Mouse (Mus musculus) mouse embryonic stem cell (cell line): ENCODE results near the gene Hoxa6.

Experiments
- in situ Hi-C, 2 experiments: fragments of 300-500 bp; cut with MboI; formaldehyde crosslinking; loops; 1 replicate in 1 of 2; 3 replicates in 1 of 2; pipeline ENCODE4 v1.14.3; 2019 to 2020; ENCODE audit warnings: low sequenced_read_pairs in 2 of 2, low pct_unique_long_range_greater_than_20kb in 1 of 2, mixed read lengths in 1 of 2; ENCODE audit not compliant: unreplicated experiment in 1 of 2

The Hoxa6 gene

DNA sequence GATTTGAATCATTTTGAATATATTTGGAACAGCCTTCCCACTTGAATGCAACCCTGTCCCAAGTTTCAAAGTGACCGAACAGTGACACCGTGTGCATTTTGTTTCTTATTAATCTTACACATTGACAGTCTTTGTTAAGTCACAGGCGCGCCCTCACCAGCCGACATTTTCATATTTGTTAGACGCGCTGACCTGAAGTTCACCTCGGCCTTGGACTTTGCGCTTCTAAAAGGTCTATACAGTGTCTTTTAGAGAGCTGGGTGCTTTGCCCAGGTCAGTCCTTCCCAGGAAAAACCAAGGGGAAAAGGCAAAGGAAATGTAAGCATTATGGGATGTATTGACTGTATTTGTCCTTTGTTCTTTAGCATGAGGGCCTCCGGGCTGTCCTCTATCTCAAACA is 13.8 kb downstream of the Hoxa6 start:
- in situ Hi-C loops = no loop called here

DNA sequence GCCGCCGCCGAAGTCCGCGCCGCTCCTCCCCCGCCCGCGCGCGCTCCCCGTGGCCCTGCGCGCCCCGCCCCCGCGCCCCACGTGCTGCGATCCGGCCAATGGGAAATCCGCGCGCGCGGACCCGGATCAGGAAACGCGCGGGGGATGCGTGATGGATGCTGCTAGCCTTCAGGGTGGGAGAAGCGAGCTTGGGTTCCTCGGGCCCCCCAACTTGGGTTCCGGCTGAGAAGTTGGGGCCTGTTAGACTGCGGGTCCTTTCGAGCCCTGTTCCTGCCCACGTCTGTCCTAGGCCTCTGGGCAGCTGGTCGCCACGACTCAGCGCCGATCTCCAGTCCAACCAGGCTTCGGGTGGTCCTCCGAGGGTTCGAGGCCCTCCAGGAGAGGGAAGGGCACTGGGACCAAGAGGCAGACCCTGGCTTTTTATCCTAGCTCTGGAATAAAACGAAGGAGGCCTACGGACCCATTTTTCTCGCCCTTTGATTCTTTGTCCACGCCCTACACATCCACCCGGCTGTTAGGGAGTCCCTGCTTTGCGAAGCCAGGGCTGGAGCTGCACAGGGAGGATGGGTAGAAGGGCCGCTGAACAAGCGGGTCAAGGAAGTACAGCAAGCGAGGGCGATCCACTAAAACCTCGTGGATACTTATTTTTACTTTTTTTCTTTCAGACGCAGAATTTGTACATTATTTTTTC is 16.5 kb downstream of the Hoxa6 start:
- in situ Hi-C loops = no loop called here

GRCm38 (mm10) chr6:52190906-52191810 is 17.4 kb downstream of the Hoxa6 start, which contains the start of gene Hoxa4:
TSS of gene Hoxa4 (minus strand) at chr6:52191753.
- in situ Hi-C loops = no loop called here

DNA sequence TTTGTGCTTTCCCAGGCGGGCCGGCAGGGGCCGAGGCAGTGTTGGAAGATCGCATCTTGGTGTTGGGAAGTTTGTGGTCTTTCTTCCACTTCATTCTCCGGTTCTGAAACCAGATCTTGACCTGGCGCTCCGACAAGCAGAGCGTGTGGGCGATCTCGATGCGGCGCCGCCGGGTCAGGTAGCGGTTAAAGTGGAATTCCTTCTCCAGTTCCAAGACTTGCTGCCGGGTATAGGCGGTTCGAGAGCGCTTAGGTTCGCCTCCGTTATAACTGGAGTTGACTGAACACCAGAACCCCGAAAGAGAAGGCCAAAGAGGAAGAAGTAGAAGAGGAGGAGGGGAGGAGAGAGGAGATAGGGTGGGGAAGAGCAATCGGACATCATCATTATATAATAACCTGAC is 18.1 kb downstream of the Hoxa6 start:
- in situ Hi-C loops = no loop called here

DNA sequence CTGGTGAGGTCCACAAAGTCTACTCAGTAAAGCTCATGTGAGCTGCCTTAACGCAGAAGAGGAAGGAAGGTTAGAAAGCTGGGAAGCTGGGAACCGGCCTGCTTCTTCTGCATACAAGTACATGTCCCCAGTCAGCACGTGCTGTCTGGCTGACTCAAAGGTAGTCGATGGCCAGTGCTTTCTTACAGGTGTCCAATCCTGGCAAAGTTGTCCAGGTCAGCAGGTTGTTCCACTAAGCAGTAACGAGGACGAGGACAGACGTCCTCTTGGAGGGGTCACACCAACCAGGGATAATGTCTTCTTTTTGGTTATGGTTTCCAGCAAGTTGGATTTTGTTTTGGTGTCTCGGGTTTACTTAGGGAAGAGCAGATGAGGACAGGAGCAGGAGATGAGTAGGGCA is 18.6 kb downstream of the Hoxa6 start:
- in situ Hi-C loops = no loop called here

DNA sequence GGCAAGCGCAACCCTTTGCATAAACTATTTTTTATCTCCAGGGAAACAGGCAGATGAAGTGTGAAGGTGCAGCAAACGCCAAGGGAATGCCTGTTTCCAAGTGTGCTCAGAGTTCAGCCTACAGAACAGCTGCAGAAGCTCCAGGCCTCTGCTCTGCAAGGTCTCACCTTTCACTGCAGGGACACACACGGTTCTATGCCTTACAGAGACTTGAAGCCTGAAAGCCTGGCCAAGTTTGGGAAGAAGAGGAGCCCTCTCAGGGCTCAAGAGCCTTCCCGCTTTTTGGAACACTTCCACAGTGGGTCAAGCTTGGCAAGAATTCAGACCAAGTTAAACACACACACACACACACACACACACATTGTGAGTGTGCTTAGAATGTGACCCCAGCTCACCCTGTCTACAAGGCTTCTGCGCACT is 19.3 kb downstream of the Hoxa6 start:
- in situ Hi-C loops = no loop called here

DNA sequence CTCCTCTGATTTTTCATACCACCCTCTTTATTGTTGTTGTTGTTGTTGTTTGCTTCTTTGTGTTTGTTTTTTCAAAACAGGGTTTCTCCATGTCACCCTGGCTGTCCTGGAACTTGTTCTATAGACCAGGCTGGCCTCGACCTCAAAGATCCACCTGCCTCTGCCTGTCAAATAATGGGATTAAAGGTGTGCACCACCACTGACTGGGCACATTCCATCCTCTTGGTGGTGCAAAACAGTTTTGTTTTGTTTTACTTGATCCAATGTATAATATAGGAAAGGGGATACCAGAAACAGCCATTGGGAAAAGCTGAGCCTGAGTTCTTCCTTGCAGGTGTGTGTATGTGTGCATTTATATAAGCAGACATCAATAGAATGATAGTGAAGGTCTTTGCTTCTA is 22.0 kb downstream of the Hoxa6 start:
- in situ Hi-C loops = no loop called here

GRCm38 (mm10) chr6:52185834-52186233 is 22.7 kb downstream of the Hoxa6 start:
- in situ Hi-C loops = no loop called here

- in situ Hi-C loops = no loop called here
Observed at GRCm38 (mm10) chr6:52185222-52185621, 23.3 kb downstream of the Hoxa6 start.

- in situ Hi-C loops = no loop called here
Observed at GRCm38 (mm10) chr6:52184668-52185067, 23.9 kb downstream of the Hoxa6 start.

DNA sequence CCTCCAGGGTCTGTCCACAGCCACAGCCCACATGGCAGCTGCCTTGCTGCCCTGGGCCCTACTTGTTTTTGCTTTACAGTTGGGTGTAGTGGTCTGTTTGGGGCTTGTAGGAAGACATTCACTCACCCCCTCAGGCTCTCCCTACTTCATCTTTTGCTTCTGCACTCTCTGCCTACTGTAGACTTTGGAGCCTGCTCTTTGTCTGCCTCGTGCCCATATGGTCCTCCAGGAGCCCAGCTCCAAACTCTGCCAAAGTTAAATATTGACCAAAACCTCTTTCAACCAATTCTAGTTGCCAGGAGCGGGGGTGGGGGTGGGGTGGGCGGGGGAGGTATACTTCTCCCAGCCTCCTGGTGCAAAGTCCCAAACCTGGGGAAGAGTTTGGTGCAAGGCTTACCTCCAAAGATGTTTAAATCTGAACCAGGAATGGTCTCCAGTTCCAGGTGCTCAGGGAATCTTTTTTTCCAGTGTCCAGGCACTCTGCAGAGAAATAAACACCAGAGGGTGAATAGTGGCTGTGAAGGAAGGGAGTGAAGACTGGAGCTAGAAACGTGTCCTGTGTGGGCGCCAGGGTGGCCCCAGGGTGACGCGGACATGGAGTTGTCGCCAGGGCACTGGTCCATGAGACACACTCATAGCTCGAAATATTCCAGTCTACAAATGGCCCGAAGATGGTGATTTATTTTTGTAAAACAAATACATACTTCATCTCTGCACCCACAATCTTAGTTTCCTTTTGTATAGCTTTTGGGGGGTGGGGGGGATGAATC is 25.0 kb downstream of the Hoxa6 start:
- in situ Hi-C loops = no loop called here

- in situ Hi-C loops = no loop called here
Observed at GRCm38 (mm10) chr6:52182793-52183192, 25.7 kb downstream of the Hoxa6 start.

DNA sequence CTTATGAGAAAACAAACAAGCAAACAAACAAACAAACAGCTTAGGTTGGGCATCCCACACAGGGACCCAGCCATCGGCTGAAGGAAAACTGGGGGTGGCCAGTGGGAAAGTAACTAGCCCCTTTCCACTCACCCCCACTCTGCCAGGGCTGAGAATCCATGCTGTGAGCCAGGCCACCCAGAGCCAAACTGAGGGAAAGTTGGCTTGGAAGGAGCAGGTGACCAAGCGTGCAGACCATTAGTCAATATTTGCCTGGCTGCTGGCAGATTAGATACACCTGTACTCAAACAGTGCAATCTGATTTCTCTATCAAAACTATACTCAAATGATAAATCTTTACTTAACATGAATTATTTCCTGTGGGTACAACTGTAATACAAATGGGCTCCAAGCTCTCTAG is 26.5 kb downstream of the Hoxa6 start:
- in situ Hi-C loops = no loop called here

GRCm38 (mm10) chr6:52180726-52181125 is 27.8 kb downstream of the Hoxa6 start:
- in situ Hi-C loops = no loop called here

DNA sequence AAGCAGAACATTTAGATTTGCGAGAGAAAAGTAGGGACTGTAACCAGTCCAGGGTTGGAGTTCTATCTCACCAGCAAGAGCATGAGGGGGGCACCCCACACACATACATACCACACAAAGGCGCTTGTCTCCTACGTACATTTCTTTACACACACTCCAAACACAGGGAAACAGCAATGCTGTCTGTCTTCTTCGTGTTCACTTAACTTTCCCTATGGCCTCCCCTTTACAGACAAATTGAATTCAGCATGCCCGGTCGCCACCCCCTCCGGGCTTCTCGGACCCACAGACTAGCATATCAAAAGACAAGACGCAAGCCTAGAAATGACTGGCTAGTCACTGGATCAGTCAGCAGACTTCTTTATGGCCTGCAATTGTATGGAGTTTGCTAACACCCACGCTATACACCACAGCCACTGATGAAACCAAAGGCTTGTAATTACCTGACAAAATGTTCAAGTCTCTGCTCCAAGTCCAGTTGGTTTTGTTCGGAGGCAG is 28.3 kb downstream of the Hoxa6 start:
- in situ Hi-C loops = no loop called here

DNA sequence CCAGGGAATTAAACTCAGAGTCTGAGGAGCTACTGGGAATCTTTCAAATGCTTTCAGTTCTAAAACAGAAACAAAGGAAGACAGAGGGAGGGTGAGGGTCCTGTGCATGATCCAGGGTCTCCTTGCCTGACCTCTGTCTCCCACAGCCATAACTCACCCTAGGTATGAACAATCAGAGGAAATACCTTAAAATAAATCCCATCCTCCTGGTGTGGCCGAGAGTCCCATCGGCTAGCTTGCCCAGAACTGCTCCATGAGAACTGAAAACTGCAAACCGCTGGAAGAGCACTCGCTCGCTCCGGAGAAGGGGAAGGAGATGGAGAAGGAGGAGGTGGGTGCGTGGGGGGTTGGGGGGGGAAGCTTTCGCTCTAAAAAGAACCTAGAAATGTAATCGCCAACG is 28.8 kb downstream of the Hoxa6 start:
- in situ Hi-C loops = no loop called here

DNA sequence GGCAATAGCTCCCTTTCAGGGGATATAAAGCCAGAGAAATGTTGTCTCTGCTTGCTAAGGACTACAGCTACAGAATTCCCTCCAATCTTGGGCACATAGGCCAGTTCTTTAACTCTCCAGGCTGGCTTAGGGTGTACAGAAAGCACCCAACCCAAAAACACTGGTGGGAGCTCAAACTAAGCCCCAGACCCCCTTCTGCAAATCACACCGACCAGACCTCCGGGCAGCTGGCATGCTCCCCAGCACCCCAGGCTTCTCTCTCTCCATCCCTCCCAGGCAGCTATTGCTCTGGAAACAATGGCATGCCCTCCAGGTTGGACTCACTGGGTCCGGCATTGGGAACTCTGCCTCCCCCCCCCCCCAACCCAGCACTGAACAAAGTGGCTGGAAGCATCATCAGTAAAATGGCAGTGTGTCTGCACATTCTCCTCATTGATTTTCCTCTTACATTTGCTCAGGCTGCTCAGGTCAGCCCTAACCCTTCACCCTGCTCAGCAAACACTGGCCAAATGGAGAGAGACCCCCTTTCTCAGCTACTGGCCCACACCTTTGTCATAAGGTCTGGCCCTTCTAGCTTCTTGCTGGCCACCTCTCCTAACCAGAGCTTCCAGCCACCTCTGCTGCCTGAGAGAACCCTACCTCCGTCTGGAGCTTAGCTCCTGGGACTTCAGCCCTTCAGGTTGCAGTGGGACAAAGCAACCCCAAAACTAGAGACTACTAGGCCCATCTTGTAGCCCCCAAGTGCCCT is 29.4 kb downstream of the Hoxa6 start:
- in situ Hi-C loops = no loop called here

- in situ Hi-C loops = no loop called here
Observed at GRCm38 (mm10) chr6:52177806-52178205, 30.7 kb downstream of the Hoxa6 start.
